Mouse (Mus musculus): ENCODE measurements at regions not wholly inside any gene's neighbourhood (a gene's known extent, or its start where the extent isn't known, plus 50 kb on each side); places are given as distances from the start of the nearest gene placed in this dataset.

GRCm38 (mm10) chr3:38014768-38015167 lies 290.5 kb upstream of the Gm5148 start:
- Histone ChIP-seq H3K4me2 (ENCODE audit: low read depth, low read length) (no peak overlapping the region), H3K27me3 (ENCODE audit: control insufficient read depth, insufficient read depth, low read length) (no peaks in the 10 kb centered on the region), H3K27ac (ENCODE audit: low read length) (no peak overlapping the region), H3K9ac (ENCODE audit: low read length) (no peak overlapping the region), H3K4me3 (ENCODE audit: low read length) (no peak overlapping the region), H3K4me1 (ENCODE audit: control insufficient read depth, insufficient read depth, low read length) (peaks cover 8% of the 10 kb centered on the region; the same call in 1 of the 2 replicates), H3K36me3 (ENCODE audit: control insufficient read depth, insufficient read depth) (no peaks in the 10 kb centered on the region), H3K9me3 (replicated peaks; ENCODE audit: control insufficient read depth, low read length) (peaks cover 3% of the 10 kb centered on the region; the same call in 1 of the 2 replicates)
- ATAC-seq (replicated peaks; ENCODE audit: extremely low read depth, insufficient read depth, low FRiP score), result no peak
- 39% methylated on average over 1 of the region's 1 CpGs for whole genome bisulfite sequencing

GRCm38 (mm10) chr3:38009168-38009567 lies 284.9 kb upstream of the Gm5148 start:
- H3K4me3 ChIP-seq (ENCODE audit: low read length), result no peak overlapping the region
- no peak for ATAC-seq (replicated peaks; ENCODE audit: extremely low read depth, insufficient read depth, low FRiP score)
- WGBS, result 54% methylated on average over 4 of the region's 4 CpGs
- no peaks in the 10 kb centered on the region for H3K36me3 ChIP-seq (ENCODE audit: control insufficient read depth, insufficient read depth)
- no peaks in the 10 kb centered on the region for H3K27me3 ChIP-seq (ENCODE audit: control insufficient read depth, insufficient read depth, low read length)
- H3K9ac ChIP-seq (ENCODE audit: low read length), result no peak overlapping the region
- H3K27ac ChIP-seq (ENCODE audit: low read length), result no peak overlapping the region
- no peaks in the 10 kb centered on the region for H3K4me1 ChIP-seq (ENCODE audit: control insufficient read depth, insufficient read depth, low read length)
- H3K9me3 ChIP-seq (replicated peaks; ENCODE audit: control insufficient read depth, low read length), result no peaks in the 10 kb centered on the region
- no peak overlapping the region for H3K4me2 ChIP-seq (ENCODE audit: low read depth, low read length)

DNA sequence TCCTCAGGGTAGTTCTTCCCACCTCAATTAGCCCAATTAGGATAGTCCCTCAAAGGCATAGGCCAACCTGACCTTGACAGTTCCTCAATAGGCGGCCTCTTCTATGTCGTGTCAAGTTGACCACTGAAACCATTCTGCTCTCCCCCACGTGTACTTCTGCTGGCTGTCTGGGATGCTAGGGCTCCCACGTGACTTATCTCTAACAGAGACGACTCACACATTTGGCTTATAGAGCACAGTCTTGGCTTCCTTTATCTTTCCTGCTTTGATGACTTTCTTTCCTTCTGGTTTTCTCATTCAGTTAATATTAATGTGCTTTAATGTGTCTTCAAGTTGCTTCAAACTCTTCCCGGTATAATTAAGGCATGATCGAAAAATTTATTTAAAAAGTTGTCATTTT lies 284.0 kb upstream of the Gm5148 start:
- H3K27ac ChIP-seq (ENCODE audit: low read length), result no peak overlapping the region
- H3K4me3 ChIP-seq (ENCODE audit: low read length), result no peak overlapping the region
- ATAC-seq (replicated peaks; ENCODE audit: extremely low read depth, insufficient read depth, low FRiP score), result no peak
- H3K9me3 ChIP-seq (replicated peaks; ENCODE audit: control insufficient read depth, low read length), result no peaks in the 10 kb centered on the region
- no peaks in the 10 kb centered on the region for H3K4me1 ChIP-seq (ENCODE audit: control insufficient read depth, insufficient read depth, low read length)
- H3K4me2 ChIP-seq (ENCODE audit: low read depth, low read length), result no peak overlapping the region
- WGBS, result 58% methylated on average over 7 of the region's 7 CpGs
- no peaks in the 10 kb centered on the region for H3K27me3 ChIP-seq (ENCODE audit: control insufficient read depth, insufficient read depth, low read length)
- no peaks in the 10 kb centered on the region for H3K36me3 ChIP-seq (ENCODE audit: control insufficient read depth, insufficient read depth)
- H3K9ac ChIP-seq (ENCODE audit: low read length), result no peak overlapping the region

GRCm38 (mm10) chr3:38007626-38008025 lies 283.3 kb upstream of the Gm5148 start:
- 67% methylated on average over 1 of the region's 1 CpGs for WGBS
- no peaks in the 10 kb centered on the region for H3K36me3 ChIP-seq (ENCODE audit: control insufficient read depth, insufficient read depth)
- no peak overlapping the region for H3K4me2 ChIP-seq (ENCODE audit: low read depth, low read length)
- H3K27ac ChIP-seq (ENCODE audit: low read length), result no peak overlapping the region
- H3K4me1 ChIP-seq (ENCODE audit: control insufficient read depth, insufficient read depth, low read length), result no peaks in the 10 kb centered on the region
- no peak overlapping the region for H3K9ac ChIP-seq (ENCODE audit: low read length)
- H3K9me3 ChIP-seq (replicated peaks; ENCODE audit: control insufficient read depth, low read length), result no peaks in the 10 kb centered on the region
- no peak overlapping the region for H3K4me3 ChIP-seq (ENCODE audit: low read length)
- ATAC-seq (replicated peaks; ENCODE audit: extremely low read depth, insufficient read depth, low FRiP score), result no peak
- no peaks in the 10 kb centered on the region for H3K27me3 ChIP-seq (ENCODE audit: control insufficient read depth, insufficient read depth, low read length)

- Histone ChIP-seq H3K4me3 (ENCODE audit: low read length) (no peak overlapping the region), H3K27me3 (ENCODE audit: control insufficient read depth, insufficient read depth, low read length) (no peaks in the 10 kb centered on the region), H3K4me2 (ENCODE audit: low read depth, low read length) (no peak overlapping the region), H3K9ac (ENCODE audit: low read length) (no peak overlapping the region), H3K4me1 (ENCODE audit: control insufficient read depth, insufficient read depth, low read length) (no peaks in the 10 kb centered on the region), H3K36me3 (ENCODE audit: control insufficient read depth, insufficient read depth) (no peaks in the 10 kb centered on the region), H3K9me3 (replicated peaks; ENCODE audit: control insufficient read depth, low read length) (no peaks in the 10 kb centered on the region), H3K27ac (ENCODE audit: low read length) (no peak overlapping the region)
- WGBS, result 92% methylated on average over 10 of the region's 10 CpGs
- ATAC-seq (replicated peaks; ENCODE audit: extremely low read depth, insufficient read depth, low FRiP score), result no peak
These were observed 278.0 kb upstream of the Gm5148 start for GRCm38 (mm10) chr3:38002275-38002674.

- H3K4me3 ChIP-seq (ENCODE audit: low read length), result no peak overlapping the region
- no peak for ATAC-seq (replicated peaks; ENCODE audit: extremely low read depth, insufficient read depth, low FRiP score)
These were observed 275.5 kb upstream of the Gm5148 start for GRCm38 (mm10) chr3:37999779-38000178.

DNA sequence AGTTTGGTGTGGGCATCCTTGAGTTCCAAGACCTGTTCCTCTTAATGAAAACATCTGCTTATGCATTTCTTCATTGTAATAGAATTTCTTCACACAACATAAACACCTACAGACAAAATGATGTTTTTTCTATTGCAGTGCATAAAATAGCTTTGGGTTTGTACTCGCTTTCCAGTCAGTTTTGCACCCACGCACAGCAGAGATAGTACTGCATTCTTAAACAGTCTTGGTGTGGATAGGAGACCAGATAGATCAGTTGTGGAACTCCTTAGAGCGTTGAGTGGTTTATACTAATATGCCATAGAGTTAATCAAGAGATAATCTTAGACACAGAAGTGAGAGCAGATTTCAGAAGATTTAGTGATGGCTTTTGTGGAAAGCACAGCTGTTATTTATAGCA lies 273.7 kb upstream of the Gm5148 start:
- Histone ChIP-seq H3K27me3 (ENCODE audit: control insufficient read depth, insufficient read depth, low read length) (no peaks in the 10 kb centered on the region), H3K9me3 (replicated peaks; ENCODE audit: control insufficient read depth, low read length) (no peaks in the 10 kb centered on the region), H3K9ac (ENCODE audit: low read length) (no peak overlapping the region), H3K4me2 (ENCODE audit: low read depth, low read length) (no peak overlapping the region), H3K36me3 (ENCODE audit: control insufficient read depth, insufficient read depth) (no peaks in the 10 kb centered on the region), H3K4me3 (ENCODE audit: low read length) (no peak overlapping the region), H3K27ac (ENCODE audit: low read length) (no peak overlapping the region), H3K4me1 (ENCODE audit: control insufficient read depth, insufficient read depth, low read length) (no peaks in the 10 kb centered on the region)
- 66% methylated on average over 3 of the region's 3 CpGs for WGBS
- no peak for ATAC-seq (replicated peaks; ENCODE audit: extremely low read depth, insufficient read depth, low FRiP score)

More at GRCm38 (mm10) chr3:37999779-38000178, 275.5 kb upstream of the Gm5148 start:
- H3K9me3 ChIP-seq (replicated peaks; ENCODE audit: control insufficient read depth, low read length), result no peaks in the 10 kb centered on the region
- H3K9ac ChIP-seq (ENCODE audit: low read length), result no peak overlapping the region
- H3K27ac ChIP-seq (ENCODE audit: low read length), result no peak overlapping the region
- no peaks in the 10 kb centered on the region for H3K36me3 ChIP-seq (ENCODE audit: control insufficient read depth, insufficient read depth)
- H3K4me2 ChIP-seq (ENCODE audit: low read depth, low read length), result no peak overlapping the region
- no peaks in the 10 kb centered on the region for H3K4me1 ChIP-seq (ENCODE audit: control insufficient read depth, insufficient read depth, low read length)
- H3K27me3 ChIP-seq (ENCODE audit: control insufficient read depth, insufficient read depth, low read length), result no peaks in the 10 kb centered on the region
- 97% methylated on average over 1 of the region's 1 CpGs for WGBS

DNA sequence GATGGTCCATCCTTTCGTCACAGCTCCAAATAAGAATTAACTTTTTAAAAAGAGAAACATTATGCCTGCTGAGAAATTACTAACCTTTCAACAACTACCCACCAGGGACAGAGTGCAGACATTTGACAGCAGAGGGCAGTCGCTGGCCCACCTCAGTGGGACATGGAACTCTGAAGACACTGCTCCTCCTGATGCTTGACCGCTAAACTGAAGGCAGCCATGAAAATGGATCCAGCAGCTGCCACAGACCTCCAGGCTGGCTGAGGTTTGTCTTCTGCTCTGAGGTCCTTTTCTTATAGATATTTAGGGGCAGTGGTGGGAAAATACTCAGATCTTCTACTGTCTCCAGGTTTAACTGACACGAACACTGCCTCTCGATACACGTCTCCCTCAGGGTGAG lies 265.7 kb upstream of the Gm5148 start:
- ATAC-seq (replicated peaks; ENCODE audit: extremely low read depth, insufficient read depth, low FRiP score), result no peak
- Histone ChIP-seq H3K36me3 (ENCODE audit: control insufficient read depth, insufficient read depth) (no peaks in the 10 kb centered on the region), H3K27me3 (ENCODE audit: control insufficient read depth, insufficient read depth, low read length) (no peaks in the 10 kb centered on the region), H3K27ac (ENCODE audit: low read length) (no peak overlapping the region), H3K9me3 (replicated peaks; ENCODE audit: control insufficient read depth, low read length) (no peaks in the 10 kb centered on the region), H3K9ac (ENCODE audit: low read length) (no peak overlapping the region), H3K4me3 (ENCODE audit: low read length) (no peak overlapping the region), H3K4me1 (ENCODE audit: control insufficient read depth, insufficient read depth, low read length) (no peaks in the 10 kb centered on the region), H3K4me2 (ENCODE audit: low read depth, low read length) (no peak overlapping the region)
- WGBS, result 90% methylated on average over 6 of the region's 6 CpGs

- H3K9ac ChIP-seq (ENCODE audit: low read length), result no peak overlapping the region
- no peaks in the 10 kb centered on the region for H3K4me1 ChIP-seq (ENCODE audit: control insufficient read depth, insufficient read depth, low read length)
- H3K4me3 ChIP-seq (ENCODE audit: low read length), result no peak overlapping the region
- H3K36me3 ChIP-seq (ENCODE audit: control insufficient read depth, insufficient read depth), result no peaks in the 10 kb centered on the region
- H3K27ac ChIP-seq (ENCODE audit: low read length), result no peak overlapping the region
- no peaks in the 10 kb centered on the region for H3K9me3 ChIP-seq (replicated peaks; ENCODE audit: control insufficient read depth, low read length)
- 63% methylated on average over 20 of the region's 20 CpGs for WGBS
- H3K4me2 ChIP-seq (ENCODE audit: low read depth, low read length), result no peak overlapping the region
- ATAC-seq (replicated peaks; ENCODE audit: extremely low read depth, insufficient read depth, low FRiP score), result no peak
- no peaks in the 10 kb centered on the region for H3K27me3 ChIP-seq (ENCODE audit: control insufficient read depth, insufficient read depth, low read length)
These were observed 263.6 kb upstream of the Gm5148 start for GRCm38 (mm10) chr3:37987775-37988505.
